Mouse (Mus musculus) limb, embryonic 12.5 days (tissue): ENCODE results near the gene Itk. TPM values are rescaled to one million over a fixed set of nuclear protein-coding genes. Genes with fewer than 3 reads are reported as not detected.
A peak's percentile ranks its signal among the peaks of the same experiment; 100 is the strongest.

Experiments
- ATAC-seq: fragments of 200-750 bp; cut with Nextera tagmentation; 2 replicates; pipeline ENCODE4 v1.8.0; 2017; ENCODE audit warnings: low read depth, moderate TSS enrichment; ENCODE audit not compliant: insufficient number of reproducible peaks, insufficient read depth, low FRiP score, low TSS enrichment
- H3K27ac ChIP-seq: fragments of 300-500 bp; sonication (generic); 2 replicates; pipeline ENCODE4 v1.5.1; 2016; ENCODE audit warnings: mild to moderate bottlenecking, moderate library complexity
- H3K27me3 ChIP-seq: fragments of 300-500 bp; sonication (generic); 2 replicates; pipeline ENCODE4 v1.6.1; 2016; ENCODE audit warnings: mild to moderate bottlenecking, moderate library complexity
- H3K36me3 ChIP-seq: fragments of 300-500 bp; sonication (generic); 2 replicates; pipeline ENCODE4 v1.6.1; 2016; ENCODE audit warnings: mild to moderate bottlenecking, moderate library complexity
- H3K4me1 ChIP-seq: fragments of 300-500 bp; sonication (generic); replicated peaks from 2 replicates; pipeline ENCODE4 v1.6.1; 2016
- H3K4me2 ChIP-seq: fragments of 300-500 bp; sonication (generic); 2 replicates; pipeline ENCODE4 v1.6.1; 2016; ENCODE audit warnings: mild to moderate bottlenecking, moderate library complexity
- H3K4me3 ChIP-seq: fragments of 300-500 bp; sonication (generic); replicated peaks from 2 replicates; pipeline ENCODE4 v1.5.1; 2016; ENCODE audit warnings: mild to moderate bottlenecking
- H3K9ac ChIP-seq: fragments of 300-500 bp; sonication (generic); replicated peaks from 2 replicates; pipeline ENCODE4 v1.6.1; 2016; ENCODE audit warnings: mild to moderate bottlenecking, moderate library complexity
- H3K9me3 ChIP-seq: fragments of 300-500 bp; sonication (generic); 2 replicates; pipeline ENCODE4 v1.6.1; 2016; ENCODE audit warnings: mild to moderate bottlenecking, moderate library complexity
- WGBS: fragments of 180-500 bp; shearing (Covaris S2); methylation state at CpG from one replicate; pipeline ENCODE4 v1.1.7; 2016; 5-methylcytosine and 5-hydroxymethylcytosine counted together
- polyA plus RNA-seq: library from polyadenylated mRNA; unstranded; fragments of >200 nt; fragmentation: Nextera tagmentation; extraction: Ambion mirVana; gene quantifications from 2 replicates; pipeline ENCODE4 v1.2.1, GENCODE M21; 2016

Gene Itk
- polyA plus RNA-seq, 1 experiment from 2014 or later = not detected

DNA sequence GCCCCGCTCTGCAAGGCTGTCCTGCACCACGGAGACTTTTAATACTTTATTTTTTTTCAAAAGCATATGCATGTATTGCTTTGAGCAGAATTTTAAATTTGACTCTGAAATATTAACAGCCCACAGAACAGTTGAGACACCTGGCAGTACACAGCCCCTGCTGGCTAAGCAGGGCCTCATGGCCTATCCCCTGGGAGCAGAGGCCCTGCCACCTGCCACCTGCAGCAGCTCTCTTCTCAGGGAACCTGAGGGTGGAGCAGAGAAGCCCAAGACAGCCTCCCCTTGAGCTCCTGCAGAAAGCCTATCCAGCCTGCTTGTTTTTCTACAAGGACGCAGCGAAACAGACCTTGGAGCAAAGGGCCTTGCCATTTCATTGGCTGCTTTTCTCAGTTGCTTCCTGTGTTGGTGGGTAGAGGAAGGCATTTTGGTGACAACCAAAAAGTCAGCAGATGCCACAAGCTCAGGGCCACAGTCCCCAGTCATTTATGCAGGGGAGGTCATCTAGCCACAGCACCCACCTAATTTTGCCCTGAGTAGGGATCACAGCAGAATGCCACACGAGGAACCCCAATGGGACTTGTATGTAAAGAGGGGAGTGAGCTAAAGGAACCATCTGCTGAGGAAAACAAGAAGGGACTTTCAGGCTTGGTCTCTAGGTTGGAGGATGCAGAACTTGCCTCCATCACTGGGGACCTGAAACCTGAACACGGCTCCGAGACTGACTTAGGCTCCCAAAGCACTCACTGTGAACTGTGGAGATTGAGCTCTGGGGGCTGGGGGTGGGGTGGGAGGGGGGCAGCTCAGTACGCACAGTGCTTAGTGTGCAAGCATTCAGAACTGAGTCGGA lies 84.2 kb downstream of the Itk start:
- peak overlapping the region; percentile 9; the same call in 1 of the 2 replicates for H3K27ac ChIP-seq
- peaks cover 30% of the 10 kb centered on the region for H3K4me1 ChIP-seq
- H3K4me3 ChIP-seq = no peak overlapping the region
- peak overlapping the region; percentile 37; the same call in 1 of the 2 replicates for H3K9ac ChIP-seq
- H3K27me3 ChIP-seq = no peaks in the 10 kb centered on the region
- peak; percentile 34; the same call in 1 of the 2 replicates for ATAC-seq
- H3K36me3 ChIP-seq = no peaks in the 10 kb centered on the region
- H3K9me3 ChIP-seq = no peaks in the 10 kb centered on the region
- WGBS = 78% methylated on average over 9 of the region's 9 CpGs
- H3K4me2 ChIP-seq = no peak overlapping the region

DNA sequence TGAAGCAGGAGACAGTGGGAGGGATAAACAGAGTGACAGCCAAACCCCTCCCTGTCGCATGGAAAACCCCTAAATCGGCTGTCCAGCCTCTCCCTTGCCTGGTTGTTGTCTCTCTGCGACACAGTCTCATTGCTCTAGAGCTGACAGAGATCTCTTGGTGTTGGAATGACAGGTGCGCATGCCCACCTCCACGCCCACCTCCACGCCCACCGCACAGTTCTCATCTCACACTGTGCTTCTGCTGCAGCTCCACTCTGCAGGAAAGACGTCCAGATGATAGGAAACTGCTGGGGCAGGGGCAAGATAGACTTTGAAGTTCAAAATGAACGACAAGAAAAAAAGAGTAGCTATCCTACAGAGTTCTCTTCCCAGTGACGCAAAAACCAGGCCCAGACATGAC lies 85.2 kb downstream of the Itk start:
- H3K4me3 ChIP-seq = no peak overlapping the region
- WGBS = 67% methylated on average over 10 of the region's 10 CpGs

GRCm38 (mm10) chr11:46302471-46302870 lies 86.8 kb downstream of the Itk start:
- H3K36me3 ChIP-seq = no peaks in the 10 kb centered on the region
- no peak overlapping the region for H3K4me2 ChIP-seq
- 85% methylated on average over 9 of the region's 9 CpGs for WGBS
- H3K9me3 ChIP-seq = no peaks in the 10 kb centered on the region
- H3K27ac ChIP-seq = no peak overlapping the region
- no peak overlapping the region for H3K4me3 ChIP-seq
- H3K9ac ChIP-seq = no peak overlapping the region
- no peaks in the 10 kb centered on the region for H3K27me3 ChIP-seq
- no peak for ATAC-seq
- peaks cover 25% of the 10 kb centered on the region for H3K4me1 ChIP-seq

More for the DNA sequence above, 85.2 kb downstream of the Itk start:
- no peak for ATAC-seq
- H3K36me3 ChIP-seq = no peaks in the 10 kb centered on the region
- H3K4me1 ChIP-seq = peaks cover 22% of the 10 kb centered on the region
- no peak overlapping the region for H3K4me2 ChIP-seq
- H3K27me3 ChIP-seq = no peaks in the 10 kb centered on the region
- H3K9ac ChIP-seq = no peak overlapping the region
- no peak overlapping the region for H3K27ac ChIP-seq
- no peaks in the 10 kb centered on the region for H3K9me3 ChIP-seq

DNA sequence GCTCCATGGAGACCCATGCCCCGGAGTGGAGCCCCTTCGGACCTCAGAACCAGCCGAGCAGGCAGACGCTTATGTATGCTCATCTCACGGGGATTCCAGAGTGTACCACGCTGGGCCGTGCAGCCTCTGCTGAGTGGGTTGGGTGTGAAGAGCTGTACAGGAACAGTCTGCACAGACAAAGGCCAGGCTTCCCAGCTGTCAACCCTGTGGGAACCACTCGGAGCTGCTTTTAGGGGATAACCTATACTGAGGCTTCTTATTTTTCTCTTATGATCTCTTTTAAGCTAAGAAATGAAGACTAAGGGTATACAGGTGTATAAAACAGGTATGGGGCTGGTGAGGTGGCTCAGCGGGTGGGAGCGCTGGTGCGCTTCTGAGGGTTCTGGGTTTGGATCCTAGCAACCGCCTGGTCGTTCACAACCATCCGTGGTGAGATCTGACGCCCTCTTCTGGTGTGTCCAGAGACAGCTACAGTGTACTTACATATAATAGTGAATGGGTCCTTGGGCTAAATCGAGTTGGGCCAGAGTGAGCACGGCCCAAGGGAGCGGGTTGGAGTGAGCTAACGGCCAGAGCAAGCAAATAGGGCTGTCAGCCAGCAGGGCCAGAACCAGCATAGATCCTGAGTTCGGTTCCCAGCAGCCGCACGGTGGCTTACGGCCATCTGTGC lies 87.6 kb downstream of the Itk start:
- Histone ChIP-seq H3K4me3 (no peak overlapping the region), H3K4me1 (peaks cover 25% of the 10 kb centered on the region), H3K27me3 (no peaks in the 10 kb centered on the region), H3K9ac (no peak overlapping the region), H3K9me3 (no peaks in the 10 kb centered on the region), H3K36me3 (no peaks in the 10 kb centered on the region), H3K4me2 (no peak overlapping the region), H3K27ac (no peak overlapping the region)
- 92% methylated on average over 23 of the region's 23 CpGs for WGBS
- peak; percentile 54; the same call in 1 of the 2 replicates for ATAC-seq

DNA sequence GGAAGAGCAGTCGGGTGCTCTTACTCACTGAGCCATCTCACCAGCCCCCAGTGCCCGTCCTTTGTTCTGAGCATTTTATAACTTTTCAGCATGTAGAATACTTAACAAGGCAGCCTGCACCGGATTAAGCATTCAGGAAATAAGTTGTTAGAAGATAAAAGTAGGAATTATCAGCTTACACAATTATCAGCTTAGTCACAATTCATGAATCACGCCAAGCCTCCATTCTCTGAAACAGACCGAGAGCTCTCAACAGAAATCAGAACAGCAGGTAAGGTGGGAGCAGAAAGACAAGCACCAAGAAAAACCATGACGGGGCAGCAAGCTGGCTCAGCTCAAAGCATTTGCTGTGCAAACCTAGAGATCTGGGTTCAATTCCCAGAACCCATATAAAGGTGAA lies 89.4 kb downstream of the Itk start:
- H3K27me3 ChIP-seq = no peaks in the 10 kb centered on the region
- peaks cover 17% of the 10 kb centered on the region for H3K4me1 ChIP-seq
- 70% methylated on average over 6 of the region's 6 CpGs for WGBS
- H3K9ac ChIP-seq = no peak overlapping the region
- H3K36me3 ChIP-seq = no peaks in the 10 kb centered on the region
- no peak overlapping the region for H3K4me2 ChIP-seq
- H3K4me3 ChIP-seq = no peak overlapping the region
- no peak for ATAC-seq
- H3K9me3 ChIP-seq = no peaks in the 10 kb centered on the region
- no peak overlapping the region for H3K27ac ChIP-seq

GRCm38 (mm10) chr11:46298889-46299785 lies 90.2 kb downstream of the Itk start:
- H3K4me2 ChIP-seq = no peak overlapping the region
- H3K36me3 ChIP-seq = no peaks in the 10 kb centered on the region
- WGBS = 73% methylated on average over 13 of the region's 13 CpGs
- ATAC-seq = no peak
- peaks cover 10% of the 10 kb centered on the region for H3K4me1 ChIP-seq
- H3K9ac ChIP-seq = no peak overlapping the region
- no peak overlapping the region for H3K27ac ChIP-seq
- no peak overlapping the region for H3K4me3 ChIP-seq
- H3K27me3 ChIP-seq = no peaks in the 10 kb centered on the region
- H3K9me3 ChIP-seq = no peaks in the 10 kb centered on the region

GRCm38 (mm10) chr11:46294390-46294789 lies 94.9 kb downstream of the Itk start:
- no peaks in the 10 kb centered on the region for H3K9me3 ChIP-seq
- H3K4me2 ChIP-seq = no peak overlapping the region
- H3K4me1 ChIP-seq = peaks cover 12% of the 10 kb centered on the region; the same call in 1 of the 2 replicates
- no peak overlapping the region for H3K27ac ChIP-seq
- no peak overlapping the region for H3K9ac ChIP-seq
- peaks cover 10% of the 10 kb centered on the region; the same call in 1 of the 2 replicates for H3K36me3 ChIP-seq
- H3K27me3 ChIP-seq = no peaks in the 10 kb centered on the region
- WGBS = 88% methylated on average over 11 of the region's 11 CpGs
- H3K4me3 ChIP-seq = no peak overlapping the region
- ATAC-seq = no peak

GRCm38 (mm10) chr11:46293491-46293890 lies 95.8 kb downstream of the Itk start:
- no peaks in the 10 kb centered on the region for H3K27me3 ChIP-seq
- no peak overlapping the region for H3K4me3 ChIP-seq
- no peaks in the 10 kb centered on the region for H3K9me3 ChIP-seq
- H3K4me2 ChIP-seq = no peak overlapping the region
- H3K27ac ChIP-seq = no peak overlapping the region
- H3K36me3 ChIP-seq = peaks cover 18% of the 10 kb centered on the region; the same call in 1 of the 2 replicates
- 89% methylated on average over 5 of the region's 5 CpGs for WGBS
- ATAC-seq = no peak
- peaks cover 7% of the 10 kb centered on the region; the same call in 1 of the 2 replicates for H3K4me1 ChIP-seq
- H3K9ac ChIP-seq = no peak overlapping the region

GRCm38 (mm10) chr11:46290988-46291405 lies 98.3 kb downstream of the Itk start:
- ATAC-seq = no peak
- Histone ChIP-seq H3K4me3 (no peak overlapping the region), H3K4me2 (no peak overlapping the region), H3K27ac (no peak overlapping the region), H3K36me3 (peaks cover 21% of the 10 kb centered on the region; the same call in 1 of the 2 replicates), H3K9me3 (no peaks in the 10 kb centered on the region), H3K27me3 (no peaks in the 10 kb centered on the region), H3K9ac (no peak overlapping the region), H3K4me1 (0 out of 2 replicates have a peak, but pooled peaks cover 4% of the 10 kb centered on the region)
- WGBS = 47% methylated on average over 10 of the region's 10 CpGs

- no peak for ATAC-seq
- Histone ChIP-seq H3K4me2 (no peak overlapping the region), H3K36me3 (peaks cover 27% of the 10 kb centered on the region; the same call in 1 of the 2 replicates), H3K4me1 (0 out of 2 replicates have a peak, but pooled peaks cover 4% of the 10 kb centered on the region), H3K4me3 (no peak overlapping the region), H3K27ac (no peak overlapping the region), H3K9me3 (no peaks in the 10 kb centered on the region), H3K27me3 (no peaks in the 10 kb centered on the region), H3K9ac (no peak overlapping the region)
- 87% methylated on average over 9 of the region's 9 CpGs for WGBS
These were observed 99.8 kb downstream of the Itk start for GRCm38 (mm10) chr11:46289561-46289960.
